Mouse (Mus musculus) forebrain, embryonic 15.5 days (tissue): Measurements from ENCODE around the gene Ssu72. TPM values are rescaled to one million over a fixed set of nuclear protein-coding genes. Genes with fewer than 3 reads are reported as not detected.
"Not testable (repeated sequence)": the region's sequence is repeated elsewhere in the genome, so short reads cannot be mapped to it uniquely, and the experiment has no call there.

Source experiments
- ATAC-seq: fragments of 200-750 bp; cut with Nextera tagmentation; replicated peaks from 2 replicates; pipeline ENCODE4 v1.8.0; 2017; ENCODE audit warnings: mild to moderate bottlenecking, moderate TSS enrichment, moderate library complexity
- H3K27ac ChIP-seq: fragments of 300-500 bp; sonication (generic); replicated peaks from 2 replicates; pipeline ENCODE4 v1.5.1; 2015; ENCODE audit warnings: mild to moderate bottlenecking, inconsistent platforms
- H3K27me3 ChIP-seq: fragments of 300-500 bp; sonication (generic); 2 replicates; pipeline ENCODE4 v1.6.1; 2015; ENCODE audit warnings: inconsistent platforms
- H3K36me3 ChIP-seq: fragments of 300-500 bp; sonication (generic); 2 replicates; pipeline ENCODE4 v1.6.1; 2015; ENCODE audit warnings: mild to moderate bottlenecking, inconsistent platforms
- H3K4me1 ChIP-seq: fragments of 300-500 bp; sonication (generic); 2 replicates; pipeline ENCODE4 v1.6.1; 2015; ENCODE audit warnings: inconsistent platforms
- H3K4me2 ChIP-seq: fragments of 300-500 bp; sonication (generic); replicated peaks from 2 replicates; pipeline ENCODE4 v1.6.1; 2015; ENCODE audit warnings: mild to moderate bottlenecking, inconsistent platforms
- H3K4me3 ChIP-seq: fragments of 300-500 bp; sonication (generic); 2 replicates; pipeline ENCODE4 v1.5.1; 2015; ENCODE audit warnings: mild to moderate bottlenecking, inconsistent platforms
- H3K9ac ChIP-seq: fragments of 300-500 bp; sonication (generic); replicated peaks from 2 replicates; pipeline ENCODE4 v1.6.1; 2015; ENCODE audit warnings: mild to moderate bottlenecking, inconsistent platforms
- H3K9me3 ChIP-seq: fragments of 300-500 bp; sonication (generic); 2 replicates; pipeline ENCODE4 v1.6.1; 2016; ENCODE audit warnings: inconsistent platforms
- WGBS: fragments of 180-500 bp; shearing (Covaris S2); methylation state at CpG from one replicate; pipeline ENCODE4 v1.1.7; 2015; ENCODE audit warnings: mixed read lengths; 5-methylcytosine and 5-hydroxymethylcytosine counted together
- polyA plus RNA-seq: library from polyadenylated mRNA; unstranded; fragments of >200 nt; fragmentation: Nextera tagmentation; extraction: Ambion mirVana; gene quantifications from 2 replicates; pipeline ENCODE4 v1.2.1, GENCODE M21; 2015

Ssu72 gene
- polyA plus RNA-seq = 144 and 146 TPM in 2 replicates

GRCm38 (mm10) chr4:155704721-155705591 is at the start of gene Ssu72:
TSS of gene Ssu72 (plus strand) at chr4:155704800.
- Histone ChIP-seq H3K4me2 (peak within 1 kb of the TSS; percentile 68), H3K27me3 (no peaks in the 10 kb centered on the region), H3K9me3 (no peaks in the 10 kb centered on the region), H3K4me1 (peaks cover 25% of the 10 kb centered on the region), H3K4me3 (peak within 1 kb of the TSS; percentile 98), H3K36me3 (no peaks in the 10 kb centered on the region), H3K27ac (peak within 1 kb of the TSS; percentile 96), H3K9ac (peak within 1 kb of the TSS; percentile 87)
- ATAC-seq = peak; percentile 96
- under 1% methylated on average over 70 of the region's 83 CpGs for WGBS

- Histone ChIP-seq H3K9me3 (no peaks in the 10 kb centered on the region), H3K4me1 (peaks cover 28% of the 10 kb centered on the region), H3K9ac (no peak overlapping the region), H3K36me3 (peaks cover 26% of the 10 kb centered on the region), H3K27ac (no peak overlapping the region), H3K27me3 (peaks cover 49% of the 10 kb centered on the region), H3K4me3 (no peak overlapping the region), H3K4me2 (no peak overlapping the region)
- WGBS = 94% methylated on average over 13 of the region's 13 CpGs
- ATAC-seq = no peak
Measured at GRCm38 (mm10) chr4:155656214-155656751, 48.3 kb upstream of the Ssu72 start.

- H3K36me3 ChIP-seq = peaks cover 20% of the 10 kb centered on the region
Measured at GRCm38 (mm10) chr4:155658961-155659360, 45.6 kb upstream of the Ssu72 start.

GRCm38 (mm10) chr4:155660641-155661040 is 44.0 kb upstream of the Ssu72 start:
- 88% methylated on average over 12 of the region's 12 CpGs for WGBS
- no peak for ATAC-seq
- H3K9ac ChIP-seq = no peak overlapping the region
- no peak overlapping the region for H3K4me2 ChIP-seq
- H3K27me3 ChIP-seq = peaks cover 7% of the 10 kb centered on the region
- no peaks in the 10 kb centered on the region for H3K4me1 ChIP-seq
- peaks cover 18% of the 10 kb centered on the region for H3K36me3 ChIP-seq
- no peak overlapping the region for H3K27ac ChIP-seq
- no peak overlapping the region for H3K4me3 ChIP-seq
- H3K9me3 ChIP-seq = no peaks in the 10 kb centered on the region

More at GRCm38 (mm10) chr4:155658961-155659360, 45.6 kb upstream of the Ssu72 start:
- H3K4me3 ChIP-seq = no peak overlapping the region
- no peak overlapping the region for H3K27ac ChIP-seq
- H3K9me3 ChIP-seq = no peaks in the 10 kb centered on the region
- H3K9ac ChIP-seq = no peak overlapping the region
- peaks cover 24% of the 10 kb centered on the region for H3K27me3 ChIP-seq
- H3K4me2 ChIP-seq = no peak overlapping the region
- WGBS = 95% methylated on average over 10 of the region's 10 CpGs
- peaks cover 12% of the 10 kb centered on the region for H3K4me1 ChIP-seq
- ATAC-seq = no peak

GRCm38 (mm10) chr4:155666903-155667302 is 37.7 kb upstream of the Ssu72 start:
- no peaks in the 10 kb centered on the region for H3K27me3 ChIP-seq

GRCm38 (mm10) chr4:155668689-155669597 is 35.7 kb upstream of the Ssu72 start, which contains the start of gene Mib2:
TSS of gene Mib2 (minus strand) at chr4:155669198.
- Histone ChIP-seq H3K4me2 (peak within 1 kb of the TSS; percentile 82), H3K36me3 (peaks cover 6% of the 10 kb centered on the region; the same call in 1 of the 2 replicates), H3K27ac (peak within 1 kb of the TSS; percentile 78), H3K27me3 (no peaks in the 10 kb centered on the region), H3K4me3 (peak within 1 kb of the TSS; percentile 79), H3K4me1 (peaks cover 13% of the 10 kb centered on the region), H3K9me3 (no peaks in the 10 kb centered on the region), H3K9ac (peak within 1 kb of the TSS; percentile 78)
- ATAC-seq = peak; percentile 99
- WGBS = under 1% methylated on average over 73 of the region's 73 CpGs

More at GRCm38 (mm10) chr4:155666903-155667302, 37.7 kb upstream of the Ssu72 start:
- Histone ChIP-seq H3K36me3 (peaks cover 6% of the 10 kb centered on the region; the same call in 1 of the 2 replicates), H3K9me3 (no peaks in the 10 kb centered on the region), H3K27ac (no peak overlapping the region), H3K9ac (no peak overlapping the region), H3K4me2 (no peak overlapping the region), H3K4me3 (no peak overlapping the region), H3K4me1 (peaks cover 13% of the 10 kb centered on the region)
- ATAC-seq = no peak

GRCm38 (mm10) chr4:155669598-155670075 is 35.0 kb upstream of the Ssu72 start:
- peak overlapping the region; percentile 78; the same call in 1 of the 2 replicates for H3K9ac ChIP-seq
- H3K27ac ChIP-seq = 0 out of 2 replicates have a peak overlapping the region, but pooled peaks have one; percentile 78
- WGBS = 2% methylated on average over 8 of the region's 8 CpGs

GRCm38 (mm10) chr4:155670236-155670635 is 34.4 kb upstream of the Ssu72 start:
- not testable (repeated sequence) for H3K27ac ChIP-seq
- 61% methylated on average over 4 of the region's 4 CpGs for WGBS

More at GRCm38 (mm10) chr4:155669598-155670075, 35.0 kb upstream of the Ssu72 start:
- Histone ChIP-seq H3K4me3 (peak overlapping the region; percentile 79), H3K36me3 (peaks cover 6% of the 10 kb centered on the region; the same call in 1 of the 2 replicates), H3K9me3 (no peaks in the 10 kb centered on the region), H3K4me1 (peaks cover 13% of the 10 kb centered on the region), H3K4me2 (peak overlapping the region; percentile 82), H3K27me3 (no peaks in the 10 kb centered on the region)
- ATAC-seq = peak; percentile 14; the same call in 1 of the 2 replicates

GRCm38 (mm10) chr4:155672082-155672481 is 32.5 kb upstream of the Ssu72 start:
- H3K4me2 ChIP-seq = no peak overlapping the region
- peaks cover 13% of the 10 kb centered on the region for H3K4me1 ChIP-seq
- H3K27ac ChIP-seq = no peak overlapping the region
- 55% methylated on average over 2 of the region's 2 CpGs for WGBS
- H3K36me3 ChIP-seq = no peaks in the 10 kb centered on the region
- H3K27me3 ChIP-seq = no peaks in the 10 kb centered on the region
- ATAC-seq = no peak
- no peaks in the 10 kb centered on the region for H3K9me3 ChIP-seq
- no peak overlapping the region for H3K9ac ChIP-seq
- no peak overlapping the region for H3K4me3 ChIP-seq

More at GRCm38 (mm10) chr4:155670236-155670635, 34.4 kb upstream of the Ssu72 start:
- not testable (repeated sequence) for ATAC-seq, H3K36me3 ChIP-seq, H3K4me3 ChIP-seq, H3K27me3 ChIP-seq, H3K4me2 ChIP-seq, H3K9me3 ChIP-seq, H3K9ac ChIP-seq
- peaks cover 13% of the 10 kb centered on the region for H3K4me1 ChIP-seq

GRCm38 (mm10) chr4:155675991-155676390 is 28.6 kb upstream of the Ssu72 start:
- no peak for ATAC-seq
- 81% methylated on average over 2 of the region's 2 CpGs for WGBS
- no peak overlapping the region for H3K4me3 ChIP-seq
- no peak overlapping the region for H3K4me2 ChIP-seq
- no peak overlapping the region for H3K9ac ChIP-seq
- no peaks in the 10 kb centered on the region for H3K27me3 ChIP-seq
- no peaks in the 10 kb centered on the region for H3K36me3 ChIP-seq
- no peaks in the 10 kb centered on the region for H3K9me3 ChIP-seq
- H3K4me1 ChIP-seq = no peaks in the 10 kb centered on the region
- H3K27ac ChIP-seq = no peak overlapping the region

- H3K9me3 ChIP-seq, H3K27ac ChIP-seq, H3K4me1 ChIP-seq, ATAC-seq, H3K9ac ChIP-seq, H3K36me3 ChIP-seq, H3K27me3 ChIP-seq, H3K4me3 ChIP-seq, H3K4me2 ChIP-seq: not testable (repeated sequence)
- WGBS = 89% methylated on average over 16 of the region's 19 CpGs
Measured at GRCm38 (mm10) chr4:155683670-155684277, 20.8 kb upstream of the Ssu72 start.
